26 mouse cellular contexts compared by ENCODE assay signal in the genomic region with DNA sequence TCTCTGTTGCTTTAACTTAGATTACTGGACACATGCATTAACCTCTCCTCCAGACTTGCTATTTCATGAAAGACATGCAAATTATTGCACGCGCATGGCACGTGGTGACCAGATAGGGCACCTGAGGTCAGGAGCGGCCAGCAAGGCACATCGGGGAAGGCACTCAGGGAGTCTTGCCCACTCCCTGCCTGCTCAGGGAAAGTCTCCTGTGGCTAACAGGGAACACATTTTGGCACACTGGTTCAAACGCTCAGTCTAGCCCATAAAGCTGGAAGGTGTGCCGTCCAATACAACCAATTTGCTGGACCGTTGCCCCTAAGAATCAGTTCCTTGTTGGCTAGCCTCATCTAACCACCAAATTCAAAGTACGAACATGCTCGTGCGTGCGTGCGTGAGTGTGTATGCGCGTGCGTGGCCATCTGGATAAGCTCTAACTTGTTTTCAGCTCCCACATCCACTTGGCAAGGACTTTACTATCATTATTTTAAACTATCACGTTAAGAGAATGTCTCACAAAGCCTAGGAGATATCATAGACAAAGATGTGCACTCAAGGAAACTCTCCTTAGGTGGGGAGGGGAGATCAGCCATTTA. TPM values are rescaled to one million over a fixed set of nuclear protein-coding genes. Genes with fewer than 3 reads are reported as not detected.
DNase-seq lines count a peak whose midpoint lies in the region; ATAC-seq lines count a peak whose summit lies in the region.
"Had no signal": no experiment of that assay in that cellular context is flagged by ENCODE, and none has a peak within 500 bp of the region (broad histone marks: within the 10 kb centered on the region; RNA-seq: fewer than 3 reads in every experiment).

No protein-coding gene starts in this region.

- H3K36me3 ChIP-seq in liver, embryonic 11.5 days (ENCODE audit: control insufficient read depth, insufficient read depth, low read length): no peaks in the 10 kb centered on the region

- H3K9ac ChIP-seq in liver, embryonic 11.5 days (ENCODE audit: low read depth, low read length): no peak overlapping the region
- H3K9ac ChIP-seq: embryonic facial prominence, embryonic 12.5 days; heart, embryonic 12.5 days; hindbrain, embryonic 13.5 days; liver, embryonic 15.5 days; lung, embryonic 14.5 days; midbrain, embryonic 15.5 days; neural tube, embryonic 15.5 days had no signal

- peaks cover 15% of the 10 kb centered on the region for H3K4me1 ChIP-seq in liver, embryonic 11.5 days (replicated peaks; ENCODE audit: control insufficient read depth, insufficient read depth, low read length)

- no peaks in the 10 kb centered on the region for H3K27me3 ChIP-seq in liver, embryonic 11.5 days (replicated peaks; ENCODE audit: control insufficient read depth, insufficient read depth, low read length)
- H3K27me3 ChIP-seq: embryonic facial prominence, embryonic 12.5 days; heart, embryonic 12.5 days; hindbrain, embryonic 13.5 days; liver, embryonic 15.5 days; midbrain, embryonic 15.5 days; neural tube, embryonic 15.5 days had no signal

- H3K4me3 ChIP-seq in liver, embryonic 11.5 days (ENCODE audit: low read depth, low read length): no peak overlapping the region
- H3K4me3 ChIP-seq: embryonic facial prominence, embryonic 12.5 days; heart, adult 2 months; heart, embryonic 12.5 days; hindbrain, embryonic 13.5 days; liver, embryonic 15.5 days; midbrain, embryonic 10.5 days; midbrain, embryonic 15.5 days; neural tube, embryonic 15.5 days had no signal

- WGBS in liver, embryonic 11.5 days: 86% methylated on average over 17 of the region's 17 CpGs

- no peak for ATAC-seq in liver, embryonic 11.5 days (replicated peaks; ENCODE audit: low FRiP score)
- ATAC-seq: forebrain, embryonic 14.5 days; intestine, embryonic 16.5 days; midbrain, embryonic 15.5 days had no signal

- no peak overlapping the region for H3K4me2 ChIP-seq in liver, embryonic 11.5 days
- H3K4me2 ChIP-seq: embryonic facial prominence, embryonic 12.5 days; heart, embryonic 12.5 days; hindbrain, embryonic 13.5 days; liver, embryonic 15.5 days; lung, embryonic 14.5 days; midbrain, embryonic 15.5 days; neural tube, embryonic 15.5 days had no signal

- no peak overlapping the region for H3K27ac ChIP-seq in liver, embryonic 11.5 days (ENCODE audit: low read depth, low read length)
- H3K27ac ChIP-seq: embryonic facial prominence, embryonic 12.5 days; heart, adult 2 months; hindbrain, embryonic 13.5 days; kidney, postnatal 0 days; liver, embryonic 15.5 days; midbrain, embryonic 10.5 days; midbrain, embryonic 15.5 days; neural tube, embryonic 15.5 days had no signal

- peak; percentile 63 for DNase-seq in adrenal gland, postnatal 14 days
- DNase-seq in adrenal gland, adult 18-20 months (ENCODE audit: low spot score in 2 of 2): no peak
- DNase-seq in cerebellum, postnatal 10 days: peak; percentile 50 to 54
- DNase-seq in cerebellum, adult 11 months: no peak
- DNase-seq in right cerebral cortex, postnatal 4 days: peak; percentile 20
- DNase-seq in right cerebral cortex, adult 2 months (ENCODE audit: low spot score in 2 of 2): no peak
- DNase-seq in liver, embryonic 11.5 days (ENCODE audit: low spot score): no peak
- DNase-seq: embryo, embryonic 11 days; heart, adult 2 months; heart, postnatal 4 days; kidney, adult 8-10 months; kidney, postnatal 4 days; liver; lung, embryonic 14.5 days; lung, postnatal 14 days; retina, postnatal 1 day had no signal

- no peaks in the 10 kb centered on the region for H3K9me3 ChIP-seq in liver, embryonic 11.5 days (ENCODE audit: control insufficient read depth, low read length)
- H3K9me3 ChIP-seq: embryonic facial prominence, embryonic 12.5 days; heart, embryonic 12.5 days; hindbrain, embryonic 13.5 days; liver, embryonic 15.5 days; midbrain, embryonic 10.5 days; midbrain, embryonic 15.5 days; neural tube, embryonic 15.5 days had no signal

RNA-seq across cellular contexts. Expression of gene Setd7, which starts 11.6 kb away (rescaled TPM):
- 33.5 and 47.5 TPM in 2 replicates for total RNA-seq in adrenal gland, postnatal 14 days (2021)
- 10 to 100 TPM; 48.3 to 48.8 TPM for total RNA-seq in adrenal gland, adult 18-20 months (2021)
- 2.3 and 2.4 TPM in 2 replicates for polyA plus RNA-seq in liver, embryonic 11.5 days (2014; fragmentation: Nextera tagmentation; extraction: Ambion mirVana)

Comparison
In these comparisons a context has a peak if more than half of its experiments do, and no peak if none do; other contexts are left out.
1. DNase-seq: peak in adrenal gland, postnatal 14 days (single experiment), cerebellum, postnatal 10 days (2 of 2) and right cerebral cortex, postnatal 4 days (single experiment); none in adrenal gland, adult 18-20 months (0 of 2), cerebellum, adult 11 months (single experiment), right cerebral cortex, adult 2 months (0 of 2) and liver, embryonic 11.5 days (single experiment).